Mouse (Mus musculus): ENCODE measurements around the gene Crtc2. TPM values are rescaled to one million over a fixed set of nuclear protein-coding genes. Genes with fewer than 3 reads are reported as not detected.

Crtc2 gene
- polyA plus RNA-seq, 1 experiment from 2014 or later, result 21.6 TPM

DNA sequence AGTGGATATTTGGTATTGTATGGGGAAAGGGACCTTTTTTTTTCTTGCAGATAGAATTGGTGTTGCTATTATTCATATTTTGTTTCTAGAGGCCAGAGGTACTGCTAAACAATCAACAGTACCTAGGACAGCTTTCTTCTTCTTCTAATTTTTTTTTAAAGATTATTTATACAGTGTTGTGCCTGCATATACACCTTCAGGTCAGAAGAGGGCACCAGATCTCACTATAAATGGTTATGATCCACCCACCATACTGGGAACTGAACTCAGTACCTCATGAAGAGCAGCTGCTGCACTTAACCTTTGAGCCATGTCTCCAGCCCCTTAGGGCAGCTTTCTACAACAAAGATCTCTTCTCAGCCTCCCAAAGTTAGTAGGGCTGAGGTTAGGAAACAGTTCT, 59.4 kb downstream of the Crtc2 start:
- no peaks in the 10 kb centered on the region for H3K9me3 ChIP-seq
- no peak overlapping the region for H3K27ac ChIP-seq
- no peaks in the 10 kb centered on the region for H3K36me3 ChIP-seq
- H3K4me3 ChIP-seq, result no peak overlapping the region
- H3K4me1 ChIP-seq, result peaks cover 6% of the 10 kb centered on the region; the same call in 1 of the 2 replicates
- H3K27me3 ChIP-seq (ENCODE audit: insufficient read depth, poor library complexity, severe bottlenecking), result no peaks in the 10 kb centered on the region
- DNase-seq (ENCODE audit: low spot score), result no peak

Small RNA genes within 50 kb of the gene (microRNA-seq; reads per million reads assigned to microRNA genes)
- not detected for gene Mir7012

Other genes with a start within 250 kb of the Crtc2 start
- gene 4933434E20Rik, start 202.5 kb upstream of the Crtc2 start, polyA plus RNA-seq (2016; fragmentation: Nextera tagmentation; extraction: Ambion mirVana), result 172 and 185 TPM in 2 replicates
- gene Ubap2l, start 201.5 kb upstream of the Crtc2 start, polyA plus RNA-seq (2016; fragmentation: Nextera tagmentation; extraction: Ambion mirVana), result 174 and 197 TPM in 2 replicates
- 391 and 489 TPM in 2 replicates for gene Tpm3, start 181.5 kb upstream of the Crtc2 start, polyA plus RNA-seq (2016; fragmentation: Nextera tagmentation; extraction: Ambion mirVana)
- gene Nup210l, start 150.0 kb upstream of the Crtc2 start, polyA plus RNA-seq (2016; fragmentation: Nextera tagmentation; extraction: Ambion mirVana), result 0.46 and 0.48 TPM in 2 replicates
- 807 and 845 TPM in 2 replicates for gene Rps27, start 40.5 kb upstream of the Crtc2 start, polyA plus RNA-seq (2016; fragmentation: Nextera tagmentation; extraction: Ambion mirVana)
- 27.9 and 29.2 TPM in 2 replicates for gene Rab13, start 40.5 kb upstream of the Crtc2 start, polyA plus RNA-seq (2016; fragmentation: Nextera tagmentation; extraction: Ambion mirVana)
- gene Jtb, start 22.6 kb upstream of the Crtc2 start, polyA plus RNA-seq (2016; fragmentation: Nextera tagmentation; extraction: Ambion mirVana), result 75.1 and 92.0 TPM in 2 replicates
- 2.1 and 2.2 TPM in 2 replicates for gene Creb3l4, start 10.7 kb upstream of the Crtc2 start, polyA plus RNA-seq (2016; fragmentation: Nextera tagmentation; extraction: Ambion mirVana)
- 51.3 and 79.6 TPM in 2 replicates for gene Slc39a1, start 6.0 kb upstream of the Crtc2 start, polyA plus RNA-seq (2016; fragmentation: Nextera tagmentation; extraction: Ambion mirVana)
- gene Dennd4b, start 11.0 kb downstream of the Crtc2 start, polyA plus RNA-seq (2016; fragmentation: Nextera tagmentation; extraction: Ambion mirVana), result 4.6 and 7.0 TPM in 2 replicates
- 10.6 and 11.8 TPM in 2 replicates for gene Gatad2b, start 39.0 kb downstream of the Crtc2 start, polyA plus RNA-seq (2016; fragmentation: Nextera tagmentation; extraction: Ambion mirVana)
- 12.6 and 19.9 TPM in 2 replicates for gene Slc27a3, start 135.8 kb downstream of the Crtc2 start, polyA plus RNA-seq (2016; fragmentation: Nextera tagmentation; extraction: Ambion mirVana)
- gene Ints3, start 179.5 kb downstream of the Crtc2 start, polyA plus RNA-seq (2016; fragmentation: Nextera tagmentation; extraction: Ambion mirVana), result 31.0 and 36.7 TPM in 2 replicates
- gene Npr1, start 211.7 kb downstream of the Crtc2 start, polyA plus RNA-seq (2016; fragmentation: Nextera tagmentation; extraction: Ambion mirVana), result 7.1 and 8.7 TPM in 2 replicates
- 149 and 215 TPM in 2 replicates for gene Ilf2, start 222.0 kb downstream of the Crtc2 start, polyA plus RNA-seq (2016; fragmentation: Nextera tagmentation; extraction: Ambion mirVana)
- 71.7 and 74.4 TPM in 2 replicates for gene Snapin, start 236.9 kb downstream of the Crtc2 start, polyA plus RNA-seq (2016; fragmentation: Nextera tagmentation; extraction: Ambion mirVana)

Measured in heart, embryonic 10.5 days (tissue).